Mouse (Mus musculus): Measurements from ENCODE around the gene Kxd1.

DNA sequence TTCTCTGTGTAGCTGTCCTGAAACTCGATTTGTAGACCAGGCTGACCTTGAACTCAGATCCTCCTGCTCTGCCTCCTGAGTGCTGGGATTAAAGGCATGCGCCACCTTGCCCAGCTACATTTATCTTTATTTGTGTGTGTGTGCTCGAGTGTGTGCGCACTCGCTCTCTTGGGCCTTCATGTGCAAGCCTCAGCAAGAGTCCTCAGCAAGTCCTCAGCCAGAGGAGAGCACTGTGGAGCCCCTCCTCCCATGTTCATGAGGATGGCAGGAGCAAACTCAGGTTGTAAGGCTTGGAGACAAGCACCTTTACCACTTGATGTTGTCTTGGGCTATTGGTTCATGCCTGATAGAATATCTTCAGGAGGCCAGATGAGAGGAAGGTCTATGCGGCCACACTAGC is 20.0 kb upstream of the Kxd1 start:
- TF ChIP-seq CTCF (conservative IDR thresholded peaks at IDR 0.05; ENCODE audit: low read length) (no peak), NANOG (IDR thresholded peaks at IDR 0.05; ENCODE audit: borderline replicate concordance, low read length) (no peak), POU5F1 (IDR thresholded peaks at IDR 0.05; ENCODE audit: borderline replicate concordance, low read length) (no peak)
